Mouse (Mus musculus): ENCODE measurements around the gene Abhd14a. TPM values are rescaled to one million over a fixed set of nuclear protein-coding genes. Genes with fewer than 3 reads are reported as not detected.
"Not testable (repeated sequence)": the region's sequence is repeated elsewhere in the genome, so short reads cannot be mapped to it uniquely, and the experiment has no call there.

Abhd14a gene
- polyA plus RNA-seq (2012; rRNA removed): 26.9 and 36.5 TPM in 2 replicates

DNA sequence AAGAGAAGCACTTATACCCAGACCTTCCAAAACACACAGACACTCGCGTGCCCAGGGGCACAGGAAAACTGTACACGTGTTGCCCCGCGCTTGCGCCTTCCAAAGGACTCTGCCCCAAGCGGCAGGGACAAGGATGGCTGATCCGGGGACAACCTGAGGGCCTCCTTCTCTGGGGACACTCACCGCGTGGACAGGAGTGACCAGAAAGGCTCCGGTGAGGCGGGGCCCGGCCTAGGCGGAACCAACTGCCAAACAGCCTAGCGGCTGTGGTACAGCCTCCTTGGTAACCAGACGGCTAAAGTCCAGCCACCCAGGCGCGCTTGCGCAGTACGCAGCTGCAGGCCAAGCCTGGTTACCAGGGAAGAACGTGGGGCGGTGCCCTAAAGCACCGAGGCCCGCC is at the start of gene Abhd14a, which contains the start of gene Abhd14b:
Gene Abhd14a (minus strand): TSS at position 331 of the 400 bp plus-strand sequence.
Gene Abhd14b (plus strand): TSS at position 112 of the 400 bp plus-strand sequence.
- no peak for DNase-seq (ENCODE audit: low read depth)

- not testable (repeated sequence) for DNase-seq (ENCODE audit: low read depth)
These were observed 40.1 kb upstream of the Abhd14a start for GRCm38 (mm10) chr9:106487602-106488001.

DNA sequence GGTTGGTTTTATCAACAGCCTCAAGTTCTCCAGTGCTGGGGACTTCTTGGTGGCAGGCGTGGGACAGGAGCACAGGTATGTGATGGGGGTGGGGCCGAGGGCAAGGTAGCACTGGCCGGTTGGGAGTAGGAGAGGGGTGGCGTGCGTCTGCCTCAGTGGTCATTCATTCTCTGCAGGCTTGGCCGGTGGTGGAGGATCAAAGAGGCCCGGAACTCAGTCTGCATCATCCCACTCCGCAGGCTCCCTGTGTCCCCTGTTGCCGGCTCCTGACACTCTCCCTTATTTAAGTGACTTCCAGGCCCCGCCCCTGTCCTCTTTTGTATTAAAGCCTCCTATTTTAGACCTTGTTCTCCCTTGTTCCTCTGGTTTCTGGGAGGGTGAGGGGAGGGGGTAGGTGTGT is 37.6 kb upstream of the Abhd14a start:
- DNase-seq (ENCODE audit: low read depth): no peak

GRCm38 (mm10) chr9:106483606-106484005 is 36.1 kb upstream of the Abhd14a start:
- no peak for DNase-seq (ENCODE audit: low read depth)

GRCm38 (mm10) chr9:106483136-106483535 is 35.7 kb upstream of the Abhd14a start:
- DNase-seq (ENCODE audit: low read depth): no peak

- no peak for DNase-seq (ENCODE audit: low read depth)
These were observed 35.2 kb upstream of the Abhd14a start for GRCm38 (mm10) chr9:106482578-106483115.

DNA sequence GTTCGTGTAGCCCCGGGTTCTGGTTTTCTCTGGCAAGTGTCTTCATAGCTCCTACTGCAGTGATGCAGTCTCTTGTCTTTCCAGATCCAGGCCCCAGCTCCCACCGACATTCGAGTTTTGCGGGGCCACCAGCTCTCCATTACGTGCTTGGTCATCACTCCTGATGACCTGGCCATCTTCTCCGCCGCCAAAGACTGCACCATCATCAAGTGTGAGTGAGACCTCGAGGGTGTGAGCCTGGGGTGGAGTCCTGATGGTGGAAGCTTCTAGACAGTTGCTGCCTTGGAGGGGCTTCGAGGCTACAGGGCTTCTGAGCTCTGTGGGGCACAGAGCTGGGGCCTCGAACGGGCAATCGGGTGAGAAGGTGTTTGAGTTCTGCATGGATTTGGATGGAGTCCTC is 34.2 kb upstream of the Abhd14a start:
- DNase-seq (ENCODE audit: low read depth): no peak

- DNase-seq (ENCODE audit: low read depth): no peak
These were observed 33.6 kb upstream of the Abhd14a start for GRCm38 (mm10) chr9:106481075-106481474.

DNA sequence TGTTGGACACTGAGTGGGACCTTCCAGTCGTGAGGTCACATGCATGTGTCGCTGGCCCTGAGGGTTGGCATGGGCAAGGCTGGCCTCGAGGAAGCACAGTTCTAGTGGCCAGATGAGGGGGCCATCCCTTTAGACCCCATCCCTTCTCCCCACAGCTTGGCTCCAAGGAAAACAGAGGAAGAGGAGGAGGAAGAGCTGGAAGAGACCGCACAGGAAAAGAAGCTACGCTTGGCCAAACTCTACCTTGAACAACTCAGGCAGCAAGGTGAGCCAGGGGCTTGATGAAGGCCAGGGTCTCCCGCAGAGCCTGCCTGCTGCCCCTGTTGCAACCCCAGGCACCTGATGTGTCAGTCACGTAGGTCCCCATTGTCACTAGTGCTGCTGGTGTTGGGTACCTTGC is 33.1 kb upstream of the Abhd14a start:
- no peak for DNase-seq (ENCODE audit: low read depth)

DNA sequence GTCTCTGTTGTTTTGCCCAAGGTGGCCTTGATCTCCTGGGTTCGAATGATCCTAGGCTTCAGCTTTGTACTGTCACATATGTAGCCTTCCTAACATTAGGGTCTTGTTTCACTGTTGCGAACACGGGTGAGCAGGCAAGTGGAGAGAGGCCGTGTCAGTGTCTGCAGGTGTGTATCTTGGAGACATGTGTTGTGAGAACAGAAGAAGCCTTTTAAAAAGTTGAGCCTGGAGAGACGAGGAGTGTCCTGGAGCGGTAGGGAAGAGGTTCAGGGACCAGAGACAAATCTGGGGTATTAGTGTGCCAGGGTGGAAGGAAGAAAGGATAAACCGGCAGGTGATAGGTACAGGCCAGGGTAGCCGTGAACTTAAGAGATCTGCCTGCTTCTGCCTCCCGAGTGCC is 30.6 kb upstream of the Abhd14a start:
- no peak for DNase-seq (ENCODE audit: low read depth)

GRCm38 (mm10) chr9:106477649-106478048 is 30.2 kb upstream of the Abhd14a start:
- no peak for DNase-seq (ENCODE audit: low read depth)

DNA sequence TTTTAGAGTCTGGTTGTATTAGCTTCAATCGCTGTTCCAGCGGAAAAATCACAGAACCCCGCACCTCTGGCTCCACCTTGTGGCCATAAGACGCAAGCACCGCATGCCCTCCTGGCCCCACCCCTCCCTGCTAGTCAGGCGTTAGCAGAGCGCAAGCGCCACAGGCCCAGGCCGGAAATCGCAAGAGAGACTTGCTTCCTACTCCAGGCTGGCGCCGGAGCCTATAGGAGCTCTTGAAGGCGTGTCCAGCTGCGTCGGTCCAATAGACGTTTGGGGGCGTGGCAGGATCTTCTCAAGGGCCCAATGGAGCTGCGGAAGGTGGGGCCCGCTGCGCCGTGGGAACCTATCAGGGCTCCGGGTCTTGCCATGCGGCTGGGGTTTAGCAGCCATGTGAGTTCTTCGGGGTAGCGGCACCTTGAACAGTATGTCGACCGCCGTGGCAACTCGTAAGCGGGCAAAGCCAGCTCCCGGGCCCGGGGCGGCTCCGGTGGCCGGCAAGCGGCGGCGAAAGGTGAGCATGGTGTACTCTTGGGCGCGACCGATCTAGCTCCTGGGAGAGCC is 29.5 kb upstream of the Abhd14a start, which contains the start of gene Parp3:
Gene Parp3 (minus strand): TSS at position 26 of the 561 bp plus-strand sequence.
- DNase-seq (ENCODE audit: low read depth): peak; percentile 92

GRCm38 (mm10) chr9:106476002-106476923 is 28.8 kb upstream of the Abhd14a start:
- peak; percentile 28 for DNase-seq (ENCODE audit: low read depth)

GRCm38 (mm10) chr9:106475663-106476001 is 28.2 kb upstream of the Abhd14a start, which contains the start of gene Rrp9:
Gene Rrp9, plus strand, starts transcription at chr9:106475963.
- no peak for DNase-seq (ENCODE audit: low read depth)

DNA sequence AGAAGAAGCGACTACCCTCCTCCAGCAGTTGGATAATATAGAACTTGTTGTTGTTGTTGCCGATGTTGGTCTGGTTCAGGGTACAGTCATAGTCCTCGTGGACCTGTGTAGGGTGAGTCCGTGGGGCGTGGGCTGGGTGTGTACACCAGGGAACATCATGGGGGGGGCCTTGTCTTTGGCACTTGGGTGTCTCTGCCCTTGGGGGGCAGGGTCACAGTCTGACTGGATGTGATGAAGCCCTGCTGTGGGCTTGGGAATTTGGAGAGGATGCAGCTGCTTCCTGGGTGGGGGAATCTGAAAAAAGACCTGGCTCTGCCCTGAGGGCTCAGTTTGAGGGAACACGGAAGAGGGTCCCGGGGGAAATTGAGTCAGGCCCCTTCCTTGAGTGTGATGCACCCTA is 27.6 kb upstream of the Abhd14a start:
- DNase-seq (ENCODE audit: low read depth): no peak

DNA sequence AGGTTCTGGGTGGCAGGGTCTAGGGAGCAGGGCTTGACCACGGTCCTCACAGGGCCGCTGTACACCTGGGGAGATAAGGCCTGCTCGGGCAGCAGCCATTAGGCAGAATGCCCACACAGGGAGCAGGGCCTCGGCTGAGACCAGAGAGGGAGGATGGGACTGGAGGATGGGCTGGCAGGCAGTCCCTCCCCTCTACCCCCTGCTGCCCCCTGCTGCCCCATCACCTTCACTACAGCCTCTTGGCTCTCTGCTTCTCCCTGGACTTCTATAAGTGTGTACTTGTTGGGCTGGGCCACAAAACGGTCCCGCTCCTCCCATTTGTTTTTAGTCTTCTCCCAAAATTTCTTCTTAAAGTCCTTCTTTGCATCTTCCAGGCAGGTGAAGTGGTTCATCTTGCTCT is 27.0 kb upstream of the Abhd14a start:
- no peak for DNase-seq (ENCODE audit: low read depth)

- no peak for DNase-seq (ENCODE audit: low read depth)
These were observed 26.3 kb upstream of the Abhd14a start for GRCm38 (mm10) chr9:106473753-106474105.

DNA sequence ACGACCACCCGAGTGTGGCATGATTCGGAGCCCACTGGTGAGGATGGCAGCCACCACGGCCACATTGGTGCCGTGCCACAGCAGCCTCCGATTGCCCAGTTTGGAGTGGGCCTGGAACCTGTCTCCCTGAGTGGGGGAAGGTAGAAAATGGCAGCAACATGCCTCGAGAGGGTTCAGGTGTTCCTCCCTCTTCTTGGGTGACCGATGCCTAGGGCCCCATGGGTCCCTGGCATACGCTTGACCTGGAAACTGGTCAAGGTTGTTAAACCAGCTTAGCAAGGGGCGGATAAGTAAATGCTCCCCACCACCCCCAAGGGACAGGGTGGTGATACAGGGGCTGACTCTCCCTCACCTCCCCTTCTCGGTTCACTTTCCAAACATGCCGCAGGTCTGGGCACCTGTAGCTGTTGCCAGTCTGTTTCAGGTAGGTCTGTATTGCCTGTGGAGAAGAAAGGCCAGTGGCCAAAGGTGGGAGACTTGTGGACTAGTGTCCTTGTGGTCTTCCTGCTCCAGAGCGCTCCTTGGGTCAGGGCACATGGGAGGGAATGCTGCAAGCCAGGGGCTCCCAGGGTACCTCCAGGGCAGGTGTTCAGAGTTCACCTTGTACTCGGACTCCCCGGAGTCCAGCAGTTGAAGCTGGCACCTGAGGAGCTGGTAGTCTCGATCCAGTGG is 25.7 kb upstream of the Abhd14a start:
- no peak for DNase-seq (ENCODE audit: low read depth)

DNA sequence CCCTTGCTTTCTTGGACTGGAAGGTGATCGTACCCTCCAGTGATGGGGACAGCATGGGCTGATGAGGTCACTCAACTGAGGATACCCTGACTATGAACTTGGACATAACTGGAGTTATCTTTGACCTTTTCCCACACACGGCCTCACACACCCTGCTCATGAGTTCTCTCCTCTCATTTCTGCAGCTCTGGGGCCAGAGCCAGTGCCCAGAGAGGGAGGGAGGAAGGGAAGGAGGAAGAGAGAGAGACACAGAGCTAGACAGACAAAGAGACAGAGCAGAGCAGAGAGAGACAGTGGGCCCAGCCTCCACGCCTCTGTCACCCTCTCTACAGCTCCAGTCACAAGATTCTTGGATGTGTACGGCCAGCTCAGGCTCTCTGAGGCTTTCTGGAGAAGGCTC is 24.8 kb upstream of the Abhd14a start:
- no peak for DNase-seq (ENCODE audit: low read depth)

DNA sequence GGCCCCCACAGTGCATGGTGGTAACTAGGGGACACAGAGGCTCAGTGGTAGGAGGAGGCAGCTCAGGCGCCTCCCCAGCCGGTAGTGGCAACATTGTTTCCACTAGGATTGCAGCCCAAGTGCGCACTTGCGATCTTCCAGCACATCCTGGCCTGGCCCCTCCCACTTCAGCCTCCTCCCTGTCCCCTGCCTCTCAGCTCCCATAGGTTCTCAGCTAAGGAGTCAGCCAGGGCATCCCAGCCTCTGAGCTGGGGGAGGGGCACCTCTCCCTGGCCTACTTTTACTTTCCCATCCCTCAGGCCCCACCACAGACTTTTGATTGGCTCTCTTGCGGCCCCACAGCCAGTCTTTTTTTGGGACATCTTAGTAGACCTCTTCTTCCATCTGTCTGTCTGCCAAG is 24.4 kb upstream of the Abhd14a start:
- no peak for DNase-seq (ENCODE audit: low read depth)

- no peak for DNase-seq (ENCODE audit: low read depth)
These were observed 23.7 kb upstream of the Abhd14a start for GRCm38 (mm10) chr9:106470991-106471750.

DNA sequence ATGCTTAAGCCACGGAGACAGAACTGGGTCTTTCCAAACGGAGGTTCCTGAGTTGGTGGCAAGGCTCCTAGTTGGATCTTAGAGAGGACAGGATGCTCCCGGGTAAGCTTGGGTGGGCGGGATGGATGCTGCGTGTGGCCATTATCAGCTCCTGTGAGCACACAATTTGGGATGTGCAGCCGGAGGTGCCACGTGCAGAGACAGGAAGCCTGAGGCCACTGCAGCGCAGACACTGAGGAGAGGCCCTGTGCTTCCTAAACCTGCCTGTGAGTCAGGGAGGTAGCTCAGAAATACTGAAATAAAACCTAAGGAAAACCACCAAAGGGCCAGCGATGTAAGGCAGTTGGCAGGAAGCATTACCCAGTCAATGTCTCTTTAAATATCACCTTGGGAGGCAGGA is 22.3 kb upstream of the Abhd14a start:
- no peak for DNase-seq (ENCODE audit: low read depth)

Data from gonadal fat pad, adult 2 months (tissue).